Mouse (Mus musculus) NIH3T3 (cell line): ENCODE data around the gene Olfr218.
"Not testable (repeated sequence)": the region's sequence is repeated elsewhere in the genome, so short reads cannot be mapped to it uniquely, and the experiment has no call there.

Experiments used
- DNase-seq: peaks from one replicate; pipeline ENCODE4 v3.0.0-alpha.2; 2012; ENCODE audit warnings: low read depth

The Olfr218 gene

GRCm38 (mm10) chr1:173197508-173197907, at the start of gene Olfr218:
TSS of gene Olfr218 (plus strand) at chr1:173197808.
- no peak for DNase-seq

- no peak for DNase-seq
These were observed 23.3 kb upstream of the Olfr218 start for GRCm38 (mm10) chr1:173174154-173174842.

GRCm38 (mm10) chr1:173190540-173190939, 7.1 kb upstream of the Olfr218 start, which contains the start of gene Olfr1406:
TSS of gene Olfr1406 (minus strand) at chr1:173190640.
- DNase-seq: no peak

GRCm38 (mm10) chr1:173192059-173192458, 5.5 kb upstream of the Olfr218 start:
- DNase-seq: no peak

GRCm38 (mm10) chr1:173196359-173196758, 1.2 kb upstream of the Olfr218 start:
- no peak for DNase-seq

- DNase-seq: no peak
These were observed 14.5 kb downstream of the Olfr218 start, which contains the start of gene Olfr1404 for GRCm38 (mm10) chr1:173212092-173212491. TSS of gene Olfr1404 (plus strand) at chr1:173212392.

GRCm38 (mm10) chr1:173216481-173216880, 18.9 kb downstream of the Olfr218 start:
- no peak for DNase-seq

- DNase-seq: no peak
These were observed 29.5 kb downstream of the Olfr218 start, which contains the start of gene Fcer1a for GRCm38 (mm10) chr1:173227081-173227480. TSS of gene Fcer1a (minus strand) at chr1:173227214.

- not testable (repeated sequence) for DNase-seq
These were observed 39.4 kb downstream of the Olfr218 start for GRCm38 (mm10) chr1:173237004-173237403.

GRCm38 (mm10) chr1:173249888-173250287, 52.3 kb downstream of the Olfr218 start:
- DNase-seq: no peak
